Mouse (Mus musculus): ENCODE measurements around the gene Top2b. TPM values are rescaled to one million over a fixed set of nuclear protein-coding genes. Genes with fewer than 3 reads are reported as not detected.

Gene Top2b
- 111 and 136 TPM in 2 replicates for polyA plus RNA-seq (2012; rRNA removed)

- DNase-seq (ENCODE audit: low read depth) = peak; percentile 99
- TF ChIP-seq POLR2A (IDR thresholded peaks at IDR 0.05; ENCODE audit: borderline replicate concordance, extremely low read depth, insufficient read depth, insufficient read length, poor library complexity, severe bottlenecking) (peak; percentile 47; the same call in 1 of the 2 replicates), CTCF (IDR thresholded peaks at IDR 0.05; ENCODE audit: borderline replicate concordance, extremely low read depth, insufficient read depth, insufficient read length) (no peak)
Observed at GRCm38 (mm10) chr14:16364878-16365337, at the start of gene Top2b. Top2b (plus strand) TSS chr14:16365179.

- no peak for DNase-seq (ENCODE audit: low read depth)
- TF ChIP-seq CTCF (IDR thresholded peaks at IDR 0.05; ENCODE audit: borderline replicate concordance, extremely low read depth, insufficient read depth, insufficient read length) (no peak), POLR2A (IDR thresholded peaks at IDR 0.05; ENCODE audit: borderline replicate concordance, extremely low read depth, insufficient read depth, insufficient read length, poor library complexity, severe bottlenecking) (no peak)
Observed at GRCm38 (mm10) chr14:16316715-16317114, 48.3 kb upstream of the Top2b start.

- no peak for DNase-seq (ENCODE audit: low read depth)
- TF ChIP-seq CTCF (IDR thresholded peaks at IDR 0.05; ENCODE audit: borderline replicate concordance, extremely low read depth, insufficient read depth, insufficient read length) (no peak), POLR2A (IDR thresholded peaks at IDR 0.05; ENCODE audit: borderline replicate concordance, extremely low read depth, insufficient read depth, insufficient read length, poor library complexity, severe bottlenecking) (no peak)
Observed at GRCm38 (mm10) chr14:16319818-16320217, 45.2 kb upstream of the Top2b start.

- TF ChIP-seq CTCF (IDR thresholded peaks at IDR 0.05; ENCODE audit: borderline replicate concordance, extremely low read depth, insufficient read depth, insufficient read length) (no peak), POLR2A (IDR thresholded peaks at IDR 0.05; ENCODE audit: borderline replicate concordance, extremely low read depth, insufficient read depth, insufficient read length, poor library complexity, severe bottlenecking) (no peak)
- no peak for DNase-seq (ENCODE audit: low read depth)
Observed at GRCm38 (mm10) chr14:16324394-16324793, 40.6 kb upstream of the Top2b start.

GRCm38 (mm10) chr14:16325208-16325607 lies 39.8 kb upstream of the Top2b start:
- no peak for DNase-seq (ENCODE audit: low read depth)
- no peak for TF ChIP-seq POLR2A (IDR thresholded peaks at IDR 0.05; ENCODE audit: borderline replicate concordance, extremely low read depth, insufficient read depth, insufficient read length, poor library complexity, severe bottlenecking)
- TF ChIP-seq CTCF (IDR thresholded peaks at IDR 0.05; ENCODE audit: borderline replicate concordance, extremely low read depth, insufficient read depth, insufficient read length) = peak; percentile 20; the same call in 1 of the 2 replicates

GRCm38 (mm10) chr14:16328531-16328930 lies 36.4 kb upstream of the Top2b start:
- TF ChIP-seq CTCF (IDR thresholded peaks at IDR 0.05; ENCODE audit: borderline replicate concordance, extremely low read depth, insufficient read depth, insufficient read length) (no peak), POLR2A (IDR thresholded peaks at IDR 0.05; ENCODE audit: borderline replicate concordance, extremely low read depth, insufficient read depth, insufficient read length, poor library complexity, severe bottlenecking) (no peak)
- DNase-seq (ENCODE audit: low read depth) = peak; percentile 56

- peak; percentile 12 for DNase-seq (ENCODE audit: low read depth)
- no peak for TF ChIP-seq POLR2A (IDR thresholded peaks at IDR 0.05; ENCODE audit: borderline replicate concordance, extremely low read depth, insufficient read depth, insufficient read length, poor library complexity, severe bottlenecking)
- TF ChIP-seq CTCF (IDR thresholded peaks at IDR 0.05; ENCODE audit: borderline replicate concordance, extremely low read depth, insufficient read depth, insufficient read length) = no peak
Observed at GRCm38 (mm10) chr14:16328959-16329480, 36.0 kb upstream of the Top2b start.

- no peak for TF ChIP-seq CTCF (IDR thresholded peaks at IDR 0.05; ENCODE audit: borderline replicate concordance, extremely low read depth, insufficient read depth, insufficient read length)
- TF ChIP-seq POLR2A (IDR thresholded peaks at IDR 0.05; ENCODE audit: borderline replicate concordance, extremely low read depth, insufficient read depth, insufficient read length, poor library complexity, severe bottlenecking) = no peak
- DNase-seq (ENCODE audit: low read depth) = no peak
Observed at GRCm38 (mm10) chr14:16329756-16330155, 35.2 kb upstream of the Top2b start.

GRCm38 (mm10) chr14:16334260-16334659 lies 30.7 kb upstream of the Top2b start:
- no peak for TF ChIP-seq CTCF (IDR thresholded peaks at IDR 0.05; ENCODE audit: borderline replicate concordance, extremely low read depth, insufficient read depth, insufficient read length)
- TF ChIP-seq POLR2A (IDR thresholded peaks at IDR 0.05; ENCODE audit: borderline replicate concordance, extremely low read depth, insufficient read depth, insufficient read length, poor library complexity, severe bottlenecking) = no peak
- peak; percentile 36 for DNase-seq (ENCODE audit: low read depth)

- TF ChIP-seq CTCF (IDR thresholded peaks at IDR 0.05; ENCODE audit: borderline replicate concordance, extremely low read depth, insufficient read depth, insufficient read length) = no peak
- no peak for TF ChIP-seq POLR2A (IDR thresholded peaks at IDR 0.05; ENCODE audit: borderline replicate concordance, extremely low read depth, insufficient read depth, insufficient read length, poor library complexity, severe bottlenecking)
- no peak for DNase-seq (ENCODE audit: low read depth)
Observed at GRCm38 (mm10) chr14:16335835-16336417, 29.1 kb upstream of the Top2b start.

- DNase-seq (ENCODE audit: low read depth) = peak; percentile 23
- no peak for TF ChIP-seq CTCF (IDR thresholded peaks at IDR 0.05; ENCODE audit: borderline replicate concordance, extremely low read depth, insufficient read depth, insufficient read length)
- no peak for TF ChIP-seq POLR2A (IDR thresholded peaks at IDR 0.05; ENCODE audit: borderline replicate concordance, extremely low read depth, insufficient read depth, insufficient read length, poor library complexity, severe bottlenecking)
Observed at GRCm38 (mm10) chr14:16347505-16347904, 17.5 kb upstream of the Top2b start.

- TF ChIP-seq POLR2A (IDR thresholded peaks at IDR 0.05; ENCODE audit: borderline replicate concordance, extremely low read depth, insufficient read depth, insufficient read length, poor library complexity, severe bottlenecking) (no peak), CTCF (IDR thresholded peaks at IDR 0.05; ENCODE audit: borderline replicate concordance, extremely low read depth, insufficient read depth, insufficient read length) (no peak)
- DNase-seq (ENCODE audit: low read depth) = no peak
Observed at GRCm38 (mm10) chr14:16359704-16360103, 5.3 kb upstream of the Top2b start.
